7 mouse cellular contexts compared by ENCODE assay signal in the genomic region with DNA sequence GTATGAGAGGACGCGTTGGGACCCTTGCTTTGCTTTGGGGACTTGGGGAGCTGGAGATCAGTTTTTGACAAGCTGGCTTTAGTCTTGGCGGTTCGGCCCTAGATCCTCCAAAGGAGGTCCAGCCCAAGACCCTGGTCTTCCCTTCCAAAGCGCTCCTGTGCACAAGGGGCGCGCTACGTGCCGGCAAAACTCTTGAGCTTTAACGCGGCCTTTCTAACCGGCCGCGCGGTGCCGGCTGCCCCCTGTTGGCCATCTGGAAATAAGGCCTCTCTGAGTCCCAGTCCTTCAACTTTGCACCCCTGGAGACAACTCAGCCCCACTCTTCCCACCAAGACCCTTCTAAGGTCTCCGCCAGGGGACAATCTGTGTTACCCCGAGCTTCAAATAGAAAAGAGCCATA. TPM values are rescaled to one million over a fixed set of nuclear protein-coding genes. Genes with fewer than 3 reads are reported as not detected.
DNase-seq lines count a peak whose midpoint lies in the region; TF ChIP-seq lines count a peak whose summit lies in the region.

No protein-coding gene starts in this region.

- peaks cover 71% of the 10 kb centered on the region for H3K4me1 ChIP-seq in embryonic facial prominence, embryonic 10.5 days
- no peaks in the 10 kb centered on the region for H3K4me1 ChIP-seq in kidney, adult 2 months (ENCODE audit: control insufficient read depth, insufficient read depth, low read length)
- no peaks in the 10 kb centered on the region for H3K4me1 ChIP-seq in liver, adult 2 months (ENCODE audit: control insufficient read depth, insufficient read depth, low read length)

- H3ac ChIP-seq in myocyte (ENCODE audit: control insufficient read depth, insufficient read length), result no peak overlapping the region

- H3K9me3 ChIP-seq in embryonic facial prominence, embryonic 10.5 days, result no peaks in the 10 kb centered on the region

- no peak for TF ChIP-seq POLR2A in kidney, adult 2 months (IDR thresholded peaks at IDR 0.05; ENCODE audit: low read depth, low read length)
- TF ChIP-seq POLR2A in liver, adult 2 months (IDR thresholded peaks at IDR 0.05; ENCODE audit: extremely low read depth, insufficient read depth, low read length), result no peak
- TF ChIP-seq POLR2A in myocyte (IDR thresholded peaks at IDR 0.05; ENCODE audit: insufficient read length, low read depth), result no peak

- under 1% methylated on average over 18 of the region's 18 CpGs for WGBS in embryonic facial prominence, embryonic 10.5 days
- WGBS in kidney, adult 2 months, result 4% methylated on average over 18 of the region's 18 CpGs
- 2% methylated on average over 18 of the region's 18 CpGs for WGBS in liver, adult 2 months

- DNase-seq in adrenal gland, postnatal 25 days, result peak; percentile 77
- peak; percentile 89 for DNase-seq in embryonic facial prominence, embryonic 10.5 days (ENCODE audit: low spot score)
- peak; percentile 53 for DNase-seq in heart, adult 8-10 months (ENCODE audit: low spot score)
- peak; percentile 80 for DNase-seq in kidney, adult 2 months
- peak; percentile 30 for DNase-seq in liver, adult 2 months (ENCODE audit: extremely low read depth, low read depth, low spot score)
- DNase-seq in testis, postnatal 14 days (ENCODE audit: low spot score), result peak; percentile 48

- peak; percentile 76 for TF ChIP-seq CTCF in kidney, adult 2 months (conservative IDR thresholded peaks at IDR 0.05; ENCODE audit: insufficient read depth, insufficient read length, low read depth, low read length)
- TF ChIP-seq CTCF in liver, adult 2 months (IDR thresholded peaks at IDR 0.05; ENCODE audit: low read depth, low read length), result peak; percentile 89

- H3K9ac ChIP-seq in liver, adult 2 months (ENCODE audit: low read depth, low read length), result no peak overlapping the region

- peak overlapping the region; percentile 99 for H3K27ac ChIP-seq in embryonic facial prominence, embryonic 10.5 days (replicated peaks)
- H3K27ac ChIP-seq in kidney, adult 2 months (ENCODE audit: insufficient read depth, low read depth, low read length), result no peak overlapping the region
- H3K27ac ChIP-seq in liver, adult 2 months (replicated peaks; ENCODE audit: insufficient read depth, low read depth, low read length), result no peak overlapping the region

- H3K4me2 ChIP-seq in myocyte (ENCODE audit: low read depth), result no peak overlapping the region

- peak overlapping the region; percentile 79 for H3K4me3 ChIP-seq in embryonic facial prominence, embryonic 10.5 days
- peak overlapping the region; percentile 46 for H3K4me3 ChIP-seq in kidney, adult 2 months (ENCODE audit: insufficient read depth, low read depth, low read length)
- peak overlapping the region; percentile 47 for H3K4me3 ChIP-seq in liver, adult 2 months (ENCODE audit: insufficient read depth, low read depth, low read length)
- H3K4me3 ChIP-seq in myocyte, result peak overlapping the region; percentile 20

- no peaks in the 10 kb centered on the region for H3K79me2 ChIP-seq in liver, adult 2 months (ENCODE audit: control insufficient read depth, insufficient read depth, low read length)
- no peaks in the 10 kb centered on the region for H3K79me2 ChIP-seq in myocyte (ENCODE audit: control insufficient read depth, insufficient read depth)

- H3K27me3 ChIP-seq in embryonic facial prominence, embryonic 10.5 days (replicated peaks; ENCODE audit: low read depth, poor library complexity, severe bottlenecking), result peaks cover 36% of the 10 kb centered on the region
- H3K27me3 ChIP-seq in kidney, adult 2 months (replicated peaks; ENCODE audit: control insufficient read depth, insufficient read depth, low read length), result 0 out of 2 replicates have a peak, but pooled peaks cover 1% of the 10 kb centered on the region
- 0 out of 2 replicates have a peak, but pooled peaks cover 16% of the 10 kb centered on the region for H3K27me3 ChIP-seq in liver, adult 2 months (ENCODE audit: control insufficient read depth, insufficient read depth, low read length)
- H3K27me3 ChIP-seq in myocyte (ENCODE audit: control insufficient read depth, insufficient read depth, insufficient read length), result peaks cover 25% of the 10 kb centered on the region

- peaks cover 5% of the 10 kb centered on the region; the same call in 1 of the 2 replicates for H3K36me3 ChIP-seq in embryonic facial prominence, embryonic 10.5 days (replicated peaks)
- H3K36me3 ChIP-seq in kidney, adult 2 months (ENCODE audit: control insufficient read depth, insufficient read depth, low read length), result no peaks in the 10 kb centered on the region
- no peaks in the 10 kb centered on the region for H3K36me3 ChIP-seq in liver, adult 2 months (ENCODE audit: control insufficient read depth, insufficient read depth, low read length)
- H3K36me3 ChIP-seq in myocyte (ENCODE audit: control insufficient read depth, insufficient read depth), result no peaks in the 10 kb centered on the region

TF ChIP-seq in myocyte, 11 proteins besides CTCF, POLR2A, EP300 and RAD21:
- no peak for TF ChIP-seq TCF12 (IDR thresholded peaks at IDR 0.05; ENCODE audit: insufficient read depth, poor library complexity, severe bottlenecking)
- no peak for TF ChIP-seq USF1 (IDR thresholded peaks at IDR 0.05; ENCODE audit: low read depth)
- no peak for TF ChIP-seq MYOD1 (IDR thresholded peaks at IDR 0.05; ENCODE audit: control insufficient read depth in 1 of 3, insufficient read length in 2 of 3, low read depth in 2 of 3)
- no peak for TF ChIP-seq TCF3 (IDR thresholded peaks at IDR 0.05; ENCODE audit: insufficient read length, low read depth)
- TF ChIP-seq CEBPB (IDR thresholded peaks at IDR 0.05; ENCODE audit: insufficient read depth, poor library complexity, severe bottlenecking), result no peak
- no peak for TF ChIP-seq SRF (IDR thresholded peaks at IDR 0.05; ENCODE audit: control insufficient read depth, insufficient read length, low read depth)
- no peak for TF ChIP-seq REST (IDR thresholded peaks at IDR 0.05; ENCODE audit: insufficient read depth, insufficient read length)
- TF ChIP-seq POLR2AphosphoS2 (IDR thresholded peaks at IDR 0.05; ENCODE audit: insufficient read length, low read depth), result no peak
- no peak for TF ChIP-seq MAX (IDR thresholded peaks at IDR 0.05; ENCODE audit: low read depth)
- no peak for TF ChIP-seq MYOG (IDR thresholded peaks at IDR 0.05; ENCODE audit: control insufficient read depth in 1 of 3, insufficient read depth in 1 of 3, insufficient read length in 2 of 3, low read depth in 2 of 3)
- TF ChIP-seq E2F4 (IDR thresholded peaks at IDR 0.05; ENCODE audit: insufficient read depth), result no peak

RNA-seq across cellular contexts. Expression of gene Wnt5a, which starts 2.9 kb away (rescaled TPM):
- 42.5 and 48.3 TPM in 2 replicates for total RNA-seq in adrenal gland, postnatal 25 days (2021)
- polyA plus RNA-seq in embryonic facial prominence, embryonic 10.5 days (2016; fragmentation: Nextera tagmentation; extraction: Ambion mirVana), result 37.2 and 40.4 TPM in 2 replicates
- 10 to 100 TPM; 12.1 to 14.7 (median 13.0) TPM for total RNA-seq in heart, adult 8-10 months (2022)
- polyA plus RNA-seq in kidney, adult 2 months (2012; rRNA removed), result 7.0 and 8.9 TPM in 2 replicates
- total RNA-seq in liver, adult 2 months (2014; rRNA removed), result 0.40 and 0.46 TPM in 2 replicates
- 1.5 and 3.5 TPM in 2 replicates for polyA plus RNA-seq in liver, adult 2 months (2012; rRNA removed)
- polyA plus RNA-seq in myocyte (2012; fragmentation: generic; extraction: Trizol), result 1.3 TPM

Comparison
In these comparisons a context has a peak if more than half of its experiments do, and no peak if none do; other contexts are left out.
1. DNase-seq: peak in every context shown above with its lines; median percentile 89 in embryonic facial prominence, embryonic 10.5 days; 80 in kidney, adult 2 months; 77 in adrenal gland, postnatal 25 days; 53 in heart, adult 8-10 months; 48 in testis, postnatal 14 days; 30 in liver, adult 2 months.
2. H3K4me3 ChIP-seq: peak in every context shown above with its lines; median percentile 79 in embryonic facial prominence, embryonic 10.5 days; 47 in liver, adult 2 months; 46 in kidney, adult 2 months; 20 in myocyte.